Mouse (Mus musculus) embryo, embryonic 10 days (tissue): ENCODE data around the gene Usp30.

Experiments
- DNase-seq: peaks from one replicate; pipeline ENCODE4 v3.0.0-alpha.2; 2015; ENCODE audit warnings: low spot score

Usp30 gene

GRCm38 (mm10) chr5:114065161-114065560 is at the start of gene Usp30:
Usp30 (plus strand) TSS chr5:114065461.
- DNase-seq: no peak

GRCm38 (mm10) chr5:114024390-114024789 is 40.9 kb upstream of the Usp30 start:
- no peak for DNase-seq

GRCm38 (mm10) chr5:114024885-114025284 is 40.4 kb upstream of the Usp30 start:
- peak; percentile 46 for DNase-seq

GRCm38 (mm10) chr5:114027217-114027944 is 37.9 kb upstream of the Usp30 start:
- no peak for DNase-seq

- no peak for DNase-seq
These were observed 37.1 kb upstream of the Usp30 start for GRCm38 (mm10) chr5:114028111-114028510.

- DNase-seq: no peak
These were observed 34.6 kb upstream of the Usp30 start for GRCm38 (mm10) chr5:114030652-114031051.

- DNase-seq: no peak
These were observed 33.0 kb upstream of the Usp30 start for GRCm38 (mm10) chr5:114032161-114032763.

- DNase-seq: no peak
These were observed 30.9 kb upstream of the Usp30 start for GRCm38 (mm10) chr5:114034393-114034792.

- DNase-seq: no peak
These were observed 30.1 kb upstream of the Usp30 start for GRCm38 (mm10) chr5:114035111-114035510.

- no peak for DNase-seq
These were observed 24.8 kb upstream of the Usp30 start for GRCm38 (mm10) chr5:114040508-114040907.

- DNase-seq: no peak
These were observed 24.4 kb upstream of the Usp30 start for GRCm38 (mm10) chr5:114040911-114041310.

- peak; percentile 66 for DNase-seq
These were observed 23.8 kb upstream of the Usp30 start for GRCm38 (mm10) chr5:114041327-114041930.

- DNase-seq: no peak
These were observed 21.5 kb upstream of the Usp30 start for GRCm38 (mm10) chr5:114043800-114044199.

- DNase-seq: peak; percentile 46
These were observed 20.1 kb upstream of the Usp30 start for GRCm38 (mm10) chr5:114045134-114045533.

- DNase-seq: no peak
These were observed 19.1 kb upstream of the Usp30 start for GRCm38 (mm10) chr5:114046151-114046550.

GRCm38 (mm10) chr5:114046604-114047003 is 18.7 kb upstream of the Usp30 start:
- no peak for DNase-seq

- DNase-seq: no peak
These were observed 18.1 kb upstream of the Usp30 start for GRCm38 (mm10) chr5:114047182-114047581.

GRCm38 (mm10) chr5:114048731-114049308 is 16.4 kb upstream of the Usp30 start:
- no peak for DNase-seq

GRCm38 (mm10) chr5:114052246-114052761 is 13.0 kb upstream of the Usp30 start:
- DNase-seq: peak; percentile 78

- DNase-seq: no peak
These were observed 8.0 kb upstream of the Usp30 start for GRCm38 (mm10) chr5:114057129-114057731.

- no peak for DNase-seq
These were observed 3.6 kb upstream of the Usp30 start for GRCm38 (mm10) chr5:114061675-114062074.

GRCm38 (mm10) chr5:114063958-114064357 is 1.3 kb upstream of the Usp30 start:
- DNase-seq: no peak
